Mouse (Mus musculus) layer of hippocampus, adult 8-10 months (tissue): Measurements from ENCODE around the gene Agps. TPM values are rescaled to one million over a fixed set of nuclear protein-coding genes. Genes with fewer than 3 reads are reported as not detected.
"Not testable (repeated sequence)": the region's sequence is repeated elsewhere in the genome, so short reads cannot be mapped to it uniquely, and the experiment has no call there.

Source experiments
- DNase-seq, 2 experiments: peaks; one replicate each; pipeline ENCODE4 v3.0.0; 2022; ENCODE audit warnings: low spot score in 2 of 2
- total RNA-seq, 4 experiments: library from RNA; stranded (reverse); gene quantifications; 2 replicates each; pipeline ENCODE4 v1.2.4; 2022

The Agps gene
- total RNA-seq, 4 experiments from 2014 or later = 35.6 to 42.7 (median 37.3) TPM

GRCm38 (mm10) chr2:75929141-75929540 lies 97.2 kb downstream of the Agps start:
- DNase-seq = no peak

GRCm38 (mm10) chr2:75929786-75930444 lies 97.9 kb downstream of the Agps start:
- DNase-seq = no peak

- no peak for DNase-seq
These were observed 99.0 kb downstream of the Agps start for GRCm38 (mm10) chr2:75930941-75931340.

- DNase-seq = no peak
These were observed 101.6 kb downstream of the Agps start for GRCm38 (mm10) chr2:75933541-75933940.

- DNase-seq = not testable (repeated sequence)
These were observed 104.7 kb downstream of the Agps start for GRCm38 (mm10) chr2:75936685-75937084.

GRCm38 (mm10) chr2:75937520-75938116 lies 105.6 kb downstream of the Agps start:
- not testable (repeated sequence) for DNase-seq

GRCm38 (mm10) chr2:75938117-75939063 lies 106.4 kb downstream of the Agps start, which contains the start of gene Ttc30b:
TSS of gene Ttc30b (minus strand) at chr2:75938585.
- DNase-seq = peak; percentile 72 to 81

- no peak for DNase-seq
These were observed 118.7 kb downstream of the Agps start for GRCm38 (mm10) chr2:75950685-75951084.

- DNase-seq = no peak
These were observed 121.3 kb downstream of the Agps start for GRCm38 (mm10) chr2:75953320-75953719.

GRCm38 (mm10) chr2:75955709-75956108 lies 123.7 kb downstream of the Agps start:
- no peak for DNase-seq

GRCm38 (mm10) chr2:75959183-75959849 lies 127.3 kb downstream of the Agps start:
- no peak for DNase-seq

GRCm38 (mm10) chr2:75959850-75960365 lies 127.9 kb downstream of the Agps start:
- peak in 1 of 2 experiments; percentile 37 for DNase-seq

- DNase-seq = no peak
These were observed 128.7 kb downstream of the Agps start for GRCm38 (mm10) chr2:75960366-75961330.

- no peak for DNase-seq
These were observed 131.3 kb downstream of the Agps start for GRCm38 (mm10) chr2:75963211-75963840.

GRCm38 (mm10) chr2:75964051-75964450 lies 132.1 kb downstream of the Agps start:
- DNase-seq = no peak

- peak in 1 of 2 experiments; percentile 30 for DNase-seq
These were observed 132.5 kb downstream of the Agps start for GRCm38 (mm10) chr2:75964512-75964911.

- DNase-seq = peak; percentile 75 to 80
These were observed 133.0 kb downstream of the Agps start for GRCm38 (mm10) chr2:75964972-75965371.

- no peak for DNase-seq
These were observed 142.2 kb downstream of the Agps start for GRCm38 (mm10) chr2:75974131-75974530.

- not testable (repeated sequence) for DNase-seq
These were observed 144.1 kb downstream of the Agps start for GRCm38 (mm10) chr2:75976070-75976469.
